In the genomic region with DNA sequence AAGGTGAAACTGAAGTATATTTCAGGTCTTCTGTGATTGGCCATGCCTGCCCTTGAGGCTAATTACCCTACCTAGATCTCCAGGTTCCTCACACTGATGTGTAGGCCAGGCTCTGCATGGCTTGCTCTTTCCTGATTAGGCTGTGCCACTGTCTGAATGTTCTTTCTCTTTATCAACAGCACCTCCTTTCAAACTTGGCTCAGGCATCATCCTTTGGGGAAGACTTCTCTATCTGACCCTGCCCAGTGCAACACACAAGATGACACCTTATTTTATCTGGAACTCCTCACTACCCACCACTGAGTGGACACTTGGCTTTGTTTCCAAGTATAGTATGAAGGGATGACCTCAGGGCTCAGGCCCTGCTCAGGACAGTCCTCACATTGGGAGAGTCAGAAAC, we compare ENCODE assay signal across 27 mouse cellular contexts. TPM values are rescaled to one million over a fixed set of nuclear protein-coding genes. Genes with fewer than 3 reads are reported as not detected.
DNase-seq lines count a peak whose midpoint lies in the region; ATAC-seq and TF ChIP-seq lines count a peak whose summit lies in the region.
"Had no signal": no experiment of that assay in that cellular context is flagged by ENCODE, and none has a peak within 500 bp of the region (broad histone marks: within the 10 kb centered on the region; RNA-seq: fewer than 3 reads in every experiment).

No protein-coding gene starts in this region.

- peak; percentile 41 to 49; a peak in 1 of 4 replicates for ATAC-seq in hematopoietic stem cell, adult 5-6 weeks (replicated peaks in 1 of 2; ENCODE audit: insufficient read depth in 1 of 2, low FRiP score in 2 of 2, low TSS enrichment in 1 of 2, low read depth in 1 of 2, poor library complexity in 2 of 2, severe bottlenecking in 2 of 2)
- ATAC-seq in liver, embryonic 15.5 days (ENCODE audit: insufficient read depth): peak; percentile 89
- ATAC-seq in stomach, postnatal 0 days (ENCODE audit: low FRiP score, low TSS enrichment): no peak
- ATAC-seq: hindbrain, embryonic 16.5 days; intestine, embryonic 15.5 days; midbrain, embryonic 13.5 days; Patski had no signal

- no peak overlapping the region for H3K9ac ChIP-seq in liver, embryonic 15.5 days
- H3K9ac ChIP-seq in stomach, postnatal 0 days (ENCODE audit: low read length): no peak overlapping the region
- H3K9ac ChIP-seq: forebrain, embryonic 12.5 days; intestine, embryonic 15.5 days; limb, embryonic 15.5 days; midbrain, embryonic 13.5 days; neural tube, embryonic 12.5 days had no signal

- H3K4me1 ChIP-seq in liver, embryonic 15.5 days (replicated peaks): peaks cover 20% of the 10 kb centered on the region
- H3K4me1 ChIP-seq in stomach, postnatal 0 days (replicated peaks; ENCODE audit: control insufficient read depth, insufficient read depth): no peaks in the 10 kb centered on the region
- H3K4me1 ChIP-seq: intestine, embryonic 15.5 days; limb, embryonic 15.5 days had no signal

- no peak for TF ChIP-seq EP300 in stomach, postnatal 0 days (optimal IDR thresholded peaks at IDR 0.05)

- H3K9me3 ChIP-seq in liver, embryonic 15.5 days (replicated peaks): no peaks in the 10 kb centered on the region
- H3K9me3 ChIP-seq in stomach, postnatal 0 days (ENCODE audit: control insufficient read depth, low read length): no peaks in the 10 kb centered on the region
- H3K9me3 ChIP-seq: embryonic facial prominence, embryonic 10.5 days; forebrain, embryonic 12.5 days; hindbrain, embryonic 10.5 days; intestine, embryonic 15.5 days; limb, embryonic 15.5 days; midbrain, embryonic 13.5 days; neural tube, embryonic 12.5 days had no signal

- no peak for TF ChIP-seq CTCF in stomach, postnatal 0 days (IDR thresholded peaks at IDR 0.05; ENCODE audit: low read depth)

- peaks cover 6% of the 10 kb centered on the region; the same call in 1 of the 2 replicates for H3K27me3 ChIP-seq in liver, embryonic 15.5 days
- no peaks in the 10 kb centered on the region for H3K27me3 ChIP-seq in stomach, postnatal 0 days (ENCODE audit: control insufficient read depth, insufficient read depth, low read length)
- H3K27me3 ChIP-seq: intestine, embryonic 15.5 days; limb, embryonic 15.5 days; neural tube, embryonic 12.5 days; Patski had no signal

- no peak overlapping the region for H3K4me3 ChIP-seq in liver, embryonic 15.5 days (replicated peaks)
- H3K4me3 ChIP-seq in stomach, postnatal 0 days (ENCODE audit: low read depth, low read length): no peak overlapping the region
- H3K4me3 ChIP-seq: embryonic facial prominence, embryonic 10.5 days; forebrain, embryonic 12.5 days; gastrocnemius, adult 2 months; hindbrain, embryonic 10.5 days; intestine, embryonic 15.5 days; left cerebral cortex, adult 2 months; limb, embryonic 15.5 days; midbrain, embryonic 13.5 days; neural tube, embryonic 12.5 days had no signal

- H3K4me2 ChIP-seq in liver, embryonic 15.5 days: no peak overlapping the region
- no peak overlapping the region for H3K4me2 ChIP-seq in stomach, postnatal 0 days (replicated peaks; ENCODE audit: low read depth)
- H3K4me2 ChIP-seq: forebrain, embryonic 12.5 days; intestine, embryonic 15.5 days; limb, embryonic 15.5 days; midbrain, embryonic 13.5 days; neural tube, embryonic 12.5 days had no signal

- no peak overlapping the region for H3K27ac ChIP-seq in liver, embryonic 15.5 days (replicated peaks)
- no peak overlapping the region for H3K27ac ChIP-seq in stomach, postnatal 0 days (replicated peaks)
- H3K27ac ChIP-seq: embryonic facial prominence, embryonic 10.5 days; forebrain, embryonic 12.5 days; gastrocnemius, adult 2 months; hindbrain, embryonic 10.5 days; intestine, embryonic 15.5 days; left cerebral cortex, adult 2 months; limb, embryonic 15.5 days; macrophage; midbrain, embryonic 13.5 days; neural tube, embryonic 12.5 days had no signal

- DNase-seq in spleen, adult 12 weeks (ENCODE audit: low spot score): peak; percentile 57
- DNase-seq in spleen, adult 18-20 months: no peak
- DNase-seq in spleen, postnatal 36 days (ENCODE audit: low spot score in 2 of 2): peak; percentile 13 to 56
- DNase-seq in testis, postnatal 14 days (ENCODE audit: low spot score): no peak
- DNase-seq in stomach, postnatal 0 days (ENCODE audit: low spot score): no peak
- no peak for DNase-seq in natural killer cell, adult 2 months (ENCODE audit: low spot score in 2 of 2)
- DNase-seq: cerebellum, adult 9-10 months; gastrocnemius, adult 2 months; kidney, postnatal 36 days; layer of hippocampus, adult 9-11 months; left cerebral cortex, postnatal 4 days; right cerebral cortex, postnatal 14 days; thymus, adult 18-20 months; thymus, postnatal 4 days had no signal

- no peaks in the 10 kb centered on the region for H3K36me3 ChIP-seq in liver, embryonic 15.5 days (replicated peaks)
- H3K36me3 ChIP-seq in stomach, postnatal 0 days (ENCODE audit: control insufficient read depth, insufficient read depth, low read length): no peaks in the 10 kb centered on the region
- H3K36me3 ChIP-seq: embryonic facial prominence, embryonic 10.5 days; forebrain, embryonic 12.5 days; intestine, embryonic 15.5 days; limb, embryonic 15.5 days; midbrain, embryonic 13.5 days; neural tube, embryonic 12.5 days had no signal

RNA-seq across cellular contexts. Expression of gene Nrip3, which starts 36.1 kb away (rescaled TPM):
- not detected in 2 replicates for total RNA-seq in hematopoietic stem cell, adult 5-6 weeks (2017)
- polyA plus RNA-seq in liver, embryonic 15.5 days (2015; fragmentation: Nextera tagmentation; extraction: Ambion mirVana): 0.23 and 0.28 TPM in 2 replicates
- 0.63 and 0.73 TPM in 2 replicates for polyA plus RNA-seq in stomach, postnatal 0 days (2015; fragmentation: Nextera tagmentation; extraction: Ambion mirVana)
- total RNA-seq: gastrocnemius, adult 2 months had no signal
- polyA plus RNA-seq: macrophage had no signal

RNA-seq across cellular contexts. Expression of gene Scube2, which starts 47.5 kb away (rescaled TPM):
- not detected in 2 replicates for total RNA-seq in hematopoietic stem cell, adult 5-6 weeks (2017)
- 0.05 and 0.22 TPM in 2 replicates for polyA plus RNA-seq in liver, embryonic 15.5 days (2015; fragmentation: Nextera tagmentation; extraction: Ambion mirVana)
- 0.79 and 0.96 TPM in 2 replicates for polyA plus RNA-seq in stomach, postnatal 0 days (2015; fragmentation: Nextera tagmentation; extraction: Ambion mirVana)
- polyA plus RNA-seq: macrophage, Patski had no signal

Comparison
In these comparisons a context has a peak if more than half of its experiments do, and no peak if none do; other contexts are left out.
1. DNase-seq: peak in spleen, adult 12 weeks (single experiment) and spleen, postnatal 36 days (2 of 2); none in spleen, adult 18-20 months (0 of 2), testis, postnatal 14 days (single experiment), stomach, postnatal 0 days (single experiment) and natural killer cell, adult 2 months (0 of 2).